Mouse (Mus musculus) R1 (cell line): ENCODE results near the gene Pla2g12a.

Experiments used
- DNase-seq: peaks from one replicate; pipeline ENCODE4 v3.0.0-alpha.2; 2018; ENCODE audit warnings: low read depth, low spot score

Pla2g12a gene

DNA sequence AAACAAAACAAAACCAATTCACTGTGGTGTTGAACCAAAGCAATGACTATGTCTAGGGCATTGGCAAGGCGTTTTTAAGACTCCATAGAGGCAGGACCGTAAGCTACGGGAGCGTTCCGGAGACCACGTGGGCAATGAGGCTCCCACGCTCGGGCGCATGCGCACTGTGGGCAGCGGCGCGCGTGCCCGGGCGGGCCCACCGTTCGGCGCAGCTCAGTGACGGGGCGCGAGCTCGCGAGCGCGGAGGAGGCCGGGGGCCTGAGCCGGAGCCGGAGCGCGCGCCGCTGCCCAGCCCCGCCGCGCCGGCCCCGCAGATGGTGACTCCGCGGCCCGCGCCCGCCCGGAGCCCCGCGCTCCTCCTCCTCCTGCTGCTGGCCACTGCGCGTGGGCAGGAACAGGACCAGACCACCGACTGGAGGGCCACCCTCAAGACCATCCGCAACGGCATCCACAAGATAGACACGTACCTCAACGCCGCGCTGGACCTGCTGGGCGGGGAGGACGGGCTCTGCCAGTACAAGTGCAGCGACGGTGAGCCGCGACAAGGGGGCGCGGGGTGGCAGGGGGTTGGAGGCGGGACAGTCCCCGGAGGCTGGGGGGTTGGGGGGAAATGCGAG lies at the start of gene Pla2g12a:
Pla2g12a (plus strand) TSS at position 202 of the 617 bp plus-strand sequence.
- DNase-seq: peak; percentile 79

DNA sequence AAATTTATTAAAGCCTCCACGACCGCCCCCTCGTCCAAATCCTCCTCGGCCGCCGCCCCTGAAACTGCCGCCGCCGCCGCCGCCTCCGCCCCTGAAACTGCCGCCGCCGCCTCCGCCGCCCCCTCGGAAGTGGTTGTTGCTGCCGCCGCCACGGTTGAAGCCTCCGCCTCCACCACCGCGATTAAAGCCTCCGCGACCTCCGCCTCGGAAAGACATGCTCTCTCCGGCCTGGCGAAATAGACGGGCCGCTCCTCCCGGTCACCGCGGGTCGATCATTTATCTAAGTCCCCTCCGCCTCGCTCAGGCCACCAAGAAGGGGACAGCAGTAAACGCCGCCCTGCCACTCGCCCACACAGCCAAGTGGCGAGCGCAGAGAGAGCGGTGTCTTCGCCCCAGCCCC lies 47.8 kb upstream of the Pla2g12a start:
- no peak for DNase-seq

DNA sequence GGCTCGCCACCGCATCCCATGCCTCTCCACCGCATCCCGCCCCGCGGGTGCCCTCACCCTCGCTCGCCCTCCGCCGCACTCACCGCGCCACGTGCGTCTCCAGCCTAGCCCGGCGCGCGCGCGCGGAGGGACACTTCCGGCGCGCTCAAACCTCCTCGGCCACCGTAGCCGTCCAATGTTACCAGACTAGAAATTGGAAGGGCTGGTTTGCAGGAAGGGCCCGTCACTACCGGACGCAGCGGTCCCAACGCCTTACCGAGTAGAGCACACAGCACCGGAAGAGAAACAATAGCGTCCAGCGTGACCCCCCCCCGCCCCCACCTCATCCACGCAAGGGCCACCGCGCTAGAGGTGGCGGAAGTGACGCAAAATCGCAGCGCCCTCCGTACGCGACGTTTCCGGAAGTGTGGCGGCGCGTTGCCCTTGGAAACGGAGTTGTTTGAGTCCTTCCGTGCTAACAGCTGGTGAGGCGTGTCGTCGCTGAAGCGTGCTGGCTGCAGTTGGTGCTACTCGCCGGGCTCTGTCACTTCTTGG lies 47.3 kb upstream of the Pla2g12a start, which contains the start of gene Gar1:
Gar1 (minus strand) TSS at position 362 of the 534 bp plus-strand sequence.
- DNase-seq: peak; percentile 97

- no peak for DNase-seq
Observed at GRCm38 (mm10) chr3:129835388-129835934, 42.9 kb upstream of the Pla2g12a start, which contains the start of gene Cfi. Gene Cfi, plus strand, starts transcription at chr3:129835884.

DNA sequence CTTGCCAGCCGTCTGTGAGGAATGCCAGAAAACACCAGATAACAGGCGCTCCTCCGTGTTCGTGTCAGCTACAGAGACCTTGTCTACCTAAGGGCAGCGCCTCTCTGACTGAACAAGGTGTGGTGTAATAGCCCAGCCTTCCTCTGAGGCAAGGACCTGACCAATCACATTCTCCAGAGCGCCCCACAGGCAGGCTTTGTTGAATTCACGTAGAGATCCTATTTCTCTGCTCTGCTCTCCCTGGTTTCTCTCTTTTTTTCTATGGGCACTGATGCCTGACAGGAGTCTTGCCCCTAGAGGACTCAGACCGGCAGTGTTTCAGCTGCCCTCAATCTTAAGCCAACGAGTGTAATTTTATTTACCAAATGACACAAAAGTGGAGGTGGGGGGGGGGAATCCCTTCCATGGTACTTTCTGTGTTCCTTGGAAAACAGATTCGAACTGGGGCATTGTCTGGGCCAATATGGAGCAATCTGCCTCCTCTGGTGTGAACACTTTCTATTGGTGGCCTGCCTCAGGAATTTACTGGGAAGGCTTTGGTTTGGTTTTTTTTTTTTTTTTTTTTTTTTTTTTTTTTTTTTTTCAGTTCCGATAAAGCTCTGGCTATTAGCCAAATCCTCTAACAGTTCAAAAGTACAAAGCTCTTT lies 42.2 kb upstream of the Pla2g12a start:
- peak; percentile 47 for DNase-seq

DNA sequence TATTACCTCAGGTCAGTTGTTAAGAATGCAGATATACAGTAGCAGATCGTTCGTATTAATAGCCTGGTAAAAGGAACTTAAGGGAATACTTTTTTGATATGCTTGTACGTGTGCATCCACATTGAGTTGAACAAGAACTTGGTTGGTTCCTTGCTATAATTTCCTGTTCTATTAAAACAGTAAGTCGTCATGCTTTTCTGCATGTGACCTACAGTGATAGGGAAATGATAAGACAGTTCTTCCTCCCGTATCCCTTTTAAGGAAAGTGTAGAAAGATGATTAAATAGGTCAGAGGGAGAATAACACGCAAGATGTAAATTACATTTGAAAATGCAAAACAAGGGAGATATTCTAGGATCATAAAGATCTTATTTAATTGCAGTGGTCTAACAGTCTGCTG lies 41.4 kb upstream of the Pla2g12a start:
- no peak for DNase-seq

DNA sequence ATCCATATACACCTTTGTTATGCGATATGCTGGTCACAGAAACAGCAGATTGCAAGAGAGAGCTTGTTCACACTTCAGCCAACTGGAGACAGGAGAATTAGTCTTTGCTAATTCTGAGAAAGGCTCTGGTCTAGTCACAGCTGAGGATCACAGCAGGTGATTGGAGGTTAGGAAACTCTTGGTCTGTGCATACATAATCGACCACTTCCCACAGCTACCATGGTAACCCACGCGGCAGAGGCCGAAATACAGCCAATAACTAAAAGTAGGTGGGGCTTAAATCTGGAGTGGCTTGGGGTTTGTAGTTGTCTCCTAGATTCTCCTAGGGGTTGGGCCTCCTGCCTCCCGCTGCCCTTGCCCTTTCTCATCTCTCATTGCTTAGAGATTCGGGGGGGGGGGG lies 40.4 kb upstream of the Pla2g12a start:
- peak; percentile 95 for DNase-seq

GRCm38 (mm10) chr3:129845868-129846267 lies 32.5 kb upstream of the Pla2g12a start:
- no peak for DNase-seq

- no peak for DNase-seq
Observed at GRCm38 (mm10) chr3:129846846-129847245, 31.6 kb upstream of the Pla2g12a start.

DNA sequence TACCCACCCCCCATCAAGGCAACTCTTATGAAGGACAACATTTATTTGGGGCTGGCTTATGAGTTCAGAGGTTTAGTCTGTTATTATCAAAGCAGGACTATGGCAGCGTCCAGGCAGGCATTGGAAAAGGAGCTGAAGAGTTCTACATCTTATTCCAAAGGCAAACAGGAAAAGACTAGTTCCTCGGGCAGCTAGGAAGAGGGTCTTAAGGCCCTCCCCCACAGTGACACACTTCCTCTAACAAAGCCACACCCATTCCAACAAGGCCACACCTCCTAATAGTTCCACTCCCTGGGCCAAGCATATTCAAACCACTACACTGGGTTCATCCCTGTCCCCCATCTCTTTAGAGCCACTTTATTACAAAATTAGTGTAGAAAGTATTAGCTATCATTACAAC lies 15.8 kb upstream of the Pla2g12a start:
- peak; percentile 39 for DNase-seq

- DNase-seq: peak; percentile 77
Observed at GRCm38 (mm10) chr3:129863698-129864097, 14.7 kb upstream of the Pla2g12a start.

DNA sequence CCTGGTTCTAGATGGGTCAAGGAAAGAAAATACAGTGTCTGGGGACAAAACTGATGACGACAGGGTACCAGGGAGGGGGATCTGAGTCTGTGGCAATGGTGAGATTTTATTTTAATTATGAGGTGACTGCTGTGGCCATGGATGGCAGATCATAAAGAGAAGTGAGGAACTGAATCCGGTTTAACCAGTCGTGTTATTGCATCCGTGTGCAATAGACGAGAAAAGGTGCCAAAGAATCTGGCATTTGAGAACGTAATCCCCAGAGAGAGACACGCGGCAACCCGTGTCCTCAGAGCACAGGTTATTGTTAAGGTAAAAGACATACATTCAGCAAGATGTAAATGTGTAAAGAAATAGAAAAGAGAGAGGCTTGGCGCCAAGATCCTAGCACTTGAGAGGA lies 1.1 kb upstream of the Pla2g12a start:
- no peak for DNase-seq

DNA sequence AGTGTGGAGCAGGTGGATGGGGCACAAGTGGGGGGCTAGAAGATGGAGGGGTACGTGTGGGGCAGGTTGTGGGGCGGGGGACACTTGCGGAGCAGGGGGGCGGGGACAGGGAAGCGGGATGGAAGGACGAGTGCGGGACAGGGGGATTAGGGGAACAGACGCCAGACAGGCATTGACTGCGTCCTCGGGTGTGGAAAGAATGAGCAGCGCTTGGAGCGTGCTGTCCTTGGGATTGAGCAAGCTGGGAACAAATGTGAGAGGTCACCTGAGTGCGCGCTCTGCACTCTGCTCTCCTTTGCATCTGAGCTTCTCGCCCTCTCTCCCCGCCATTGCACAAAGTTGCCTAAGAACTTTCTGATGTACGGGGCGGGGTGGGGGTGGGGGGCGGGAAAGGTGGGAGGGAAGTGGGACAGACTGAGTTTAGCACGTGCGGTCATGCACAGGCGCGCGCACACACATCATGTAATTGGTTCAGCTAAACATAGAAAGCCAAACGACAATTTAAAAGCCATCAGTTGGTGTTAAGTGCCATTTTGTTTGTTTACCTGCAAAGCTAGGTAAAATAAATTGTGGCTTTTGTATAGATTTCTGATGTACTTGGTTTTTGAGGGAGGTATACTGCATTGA lies 838 bp downstream of the Pla2g12a start:
- DNase-seq: peak; percentile 65

GRCm38 (mm10) chr3:129879913-129880312 lies 1.5 kb downstream of the Pla2g12a start:
- DNase-seq: no peak

GRCm38 (mm10) chr3:129880925-129881593 lies 2.7 kb downstream of the Pla2g12a start:
- DNase-seq: no peak

DNA sequence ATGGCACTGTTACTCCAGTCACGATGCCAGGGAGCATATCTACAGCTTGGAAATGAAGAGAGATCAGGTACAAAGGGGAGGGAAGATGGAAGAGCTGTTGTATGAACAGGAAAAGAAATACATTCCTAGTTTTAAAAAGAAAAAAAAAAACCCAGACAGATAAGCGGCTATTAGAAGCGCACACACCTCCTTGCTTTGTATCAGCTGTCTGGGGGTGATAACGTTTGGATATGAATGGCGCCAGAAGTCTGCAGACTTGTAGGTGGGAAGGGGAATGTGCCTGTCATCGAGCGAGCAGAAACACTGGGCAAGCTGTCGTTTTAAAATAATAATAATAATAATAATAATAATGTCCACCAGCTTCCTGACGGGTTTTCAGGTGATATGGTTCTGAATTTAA lies 7.2 kb downstream of the Pla2g12a start:
- no peak for DNase-seq

GRCm38 (mm10) chr3:129886430-129886829 lies 8.0 kb downstream of the Pla2g12a start:
- DNase-seq: no peak

- DNase-seq: peak; percentile 47
Observed at GRCm38 (mm10) chr3:129887779-129888517, 9.5 kb downstream of the Pla2g12a start.

DNA sequence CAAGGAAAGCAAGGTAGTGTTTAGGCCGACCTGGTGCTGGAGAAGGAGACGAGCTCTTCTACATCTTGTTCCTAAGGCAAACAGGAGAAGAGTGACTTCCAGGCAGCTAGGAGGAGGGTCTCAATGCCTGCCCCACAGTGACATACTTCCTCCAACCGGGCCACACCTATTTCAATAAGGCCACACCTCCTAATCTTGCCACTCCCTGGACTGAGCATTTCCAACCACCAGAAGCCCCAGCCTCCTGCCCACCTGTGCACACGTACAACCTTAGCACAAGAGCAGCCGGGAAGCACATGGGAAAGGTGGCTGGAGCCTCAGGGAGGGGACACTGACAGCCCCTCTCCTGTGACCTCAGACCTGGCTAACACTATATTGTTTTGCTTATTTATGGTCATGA lies 13.6 kb downstream of the Pla2g12a start:
- peak; percentile 18 for DNase-seq

- DNase-seq: no peak
Observed at GRCm38 (mm10) chr3:129893143-129893542, 14.7 kb downstream of the Pla2g12a start.

GRCm38 (mm10) chr3:129896591-129896990 lies 18.2 kb downstream of the Pla2g12a start:
- DNase-seq: no peak
